Mouse (Mus musculus): ENCODE data around the gene Lrcol1. TPM values are rescaled to one million over a fixed set of nuclear protein-coding genes. Genes with fewer than 3 reads are reported as not detected.

Lrcol1 gene
- not detected in 2 replicates for polyA plus RNA-seq (2015; fragmentation: Nextera tagmentation; extraction: Ambion mirVana)

- 82% methylated on average over 4 of the region's 4 CpGs for WGBS
- H3K4me1 ChIP-seq (replicated peaks; ENCODE audit: control insufficient read depth, insufficient read depth, low read length) = peaks cover 5% of the 10 kb centered on the region; the same call in 1 of the 2 replicates
- no peak within 1 kb of the TSS for H3K9ac ChIP-seq (replicated peaks; ENCODE audit: low read depth, low read length)
- no peak within 1 kb of the TSS for H3K4me2 ChIP-seq (ENCODE audit: low read length)
- no peak for ATAC-seq
- no peaks in the 10 kb centered on the region for H3K9me3 ChIP-seq (ENCODE audit: control insufficient read depth, low read length)
- 0 out of 2 replicates have a peak, but pooled peaks cover 3% of the 10 kb centered on the region for H3K27me3 ChIP-seq (replicated peaks; ENCODE audit: control insufficient read depth, insufficient read depth, low read length)
- no peaks in the 10 kb centered on the region for H3K36me3 ChIP-seq (ENCODE audit: control insufficient read depth, insufficient read depth)
- no peak within 1 kb of the TSS for H3K4me3 ChIP-seq (replicated peaks; ENCODE audit: low read length)
- no peak within 1 kb of the TSS for H3K27ac ChIP-seq (ENCODE audit: low read length)
These were observed at the start of gene Lrcol1 for GRCm38 (mm10) chr5:110344524-110344923. TSS of gene Lrcol1 (plus strand) at chr5:110344730.

- H3K27ac ChIP-seq (ENCODE audit: low read length) = no peak overlapping the region
- no peaks in the 10 kb centered on the region for H3K9me3 ChIP-seq (ENCODE audit: control insufficient read depth, low read length)
- no peak overlapping the region for H3K4me3 ChIP-seq (replicated peaks; ENCODE audit: low read length)
- H3K4me2 ChIP-seq (ENCODE audit: low read length) = no peak overlapping the region
- no peaks in the 10 kb centered on the region for H3K36me3 ChIP-seq (ENCODE audit: control insufficient read depth, insufficient read depth)
- H3K27me3 ChIP-seq (replicated peaks; ENCODE audit: control insufficient read depth, insufficient read depth, low read length) = no peaks in the 10 kb centered on the region
- WGBS = 85% methylated on average over 1 of the region's 1 CpGs
- no peaks in the 10 kb centered on the region for H3K4me1 ChIP-seq (replicated peaks; ENCODE audit: control insufficient read depth, insufficient read depth, low read length)
- no peak for ATAC-seq
- H3K9ac ChIP-seq (replicated peaks; ENCODE audit: low read depth, low read length) = no peak overlapping the region
These were observed 47.9 kb upstream of the Lrcol1 start for GRCm38 (mm10) chr5:110296637-110297036.

GRCm38 (mm10) chr5:110300591-110300990 is 43.9 kb upstream of the Lrcol1 start:
- peaks cover 4% of the 10 kb centered on the region; the same call in 1 of the 2 replicates for H3K36me3 ChIP-seq (ENCODE audit: control insufficient read depth, insufficient read depth)
- no peaks in the 10 kb centered on the region for H3K4me1 ChIP-seq (replicated peaks; ENCODE audit: control insufficient read depth, insufficient read depth, low read length)
- no peak overlapping the region for H3K4me2 ChIP-seq (ENCODE audit: low read length)
- H3K27ac ChIP-seq (ENCODE audit: low read length) = no peak overlapping the region
- H3K27me3 ChIP-seq (replicated peaks; ENCODE audit: control insufficient read depth, insufficient read depth, low read length) = no peaks in the 10 kb centered on the region
- 99% methylated on average over 2 of the region's 2 CpGs for WGBS
- H3K9ac ChIP-seq (replicated peaks; ENCODE audit: low read depth, low read length) = no peak overlapping the region
- H3K9me3 ChIP-seq (ENCODE audit: control insufficient read depth, low read length) = no peaks in the 10 kb centered on the region
- ATAC-seq = no peak
- H3K4me3 ChIP-seq (replicated peaks; ENCODE audit: low read length) = no peak overlapping the region

GRCm38 (mm10) chr5:110308861-110309260 is 35.7 kb upstream of the Lrcol1 start:
- Histone ChIP-seq H3K4me1 (replicated peaks; ENCODE audit: control insufficient read depth, insufficient read depth, low read length) (no peaks in the 10 kb centered on the region), H3K27me3 (replicated peaks; ENCODE audit: control insufficient read depth, insufficient read depth, low read length) (no peaks in the 10 kb centered on the region), H3K4me2 (ENCODE audit: low read length) (no peak overlapping the region), H3K9ac (replicated peaks; ENCODE audit: low read depth, low read length) (no peak overlapping the region), H3K4me3 (replicated peaks; ENCODE audit: low read length) (no peak overlapping the region), H3K27ac (ENCODE audit: low read length) (no peak overlapping the region), H3K36me3 (ENCODE audit: control insufficient read depth, insufficient read depth) (0 out of 2 replicates have a peak, but pooled peaks cover 6% of the 10 kb centered on the region), H3K9me3 (ENCODE audit: control insufficient read depth, low read length) (no peaks in the 10 kb centered on the region)
- 93% methylated on average over 7 of the region's 7 CpGs for WGBS
- ATAC-seq = no peak

- Histone ChIP-seq H3K27me3 (replicated peaks; ENCODE audit: control insufficient read depth, insufficient read depth, low read length) (no peaks in the 10 kb centered on the region), H3K36me3 (ENCODE audit: control insufficient read depth, insufficient read depth) (0 out of 2 replicates have a peak, but pooled peaks cover 4% of the 10 kb centered on the region), H3K4me1 (replicated peaks; ENCODE audit: control insufficient read depth, insufficient read depth, low read length) (no peaks in the 10 kb centered on the region), H3K9me3 (ENCODE audit: control insufficient read depth, low read length) (no peaks in the 10 kb centered on the region), H3K4me2 (ENCODE audit: low read length) (no peak overlapping the region), H3K27ac (ENCODE audit: low read length) (no peak overlapping the region), H3K4me3 (replicated peaks; ENCODE audit: low read length) (no peak overlapping the region), H3K9ac (replicated peaks; ENCODE audit: low read depth, low read length) (no peak overlapping the region)
- ATAC-seq = no peak
- 80% methylated on average over 3 of the region's 3 CpGs for WGBS
These were observed 31.4 kb upstream of the Lrcol1 start for GRCm38 (mm10) chr5:110313127-110313526.

GRCm38 (mm10) chr5:110330508-110330907 is 14.0 kb upstream of the Lrcol1 start:
- ATAC-seq = no peak
- Histone ChIP-seq H3K4me2 (ENCODE audit: low read length) (no peak overlapping the region), H3K27me3 (replicated peaks; ENCODE audit: control insufficient read depth, insufficient read depth, low read length) (no peaks in the 10 kb centered on the region), H3K27ac (ENCODE audit: low read length) (no peak overlapping the region), H3K4me3 (replicated peaks; ENCODE audit: low read length) (no peak overlapping the region), H3K9ac (replicated peaks; ENCODE audit: low read depth, low read length) (no peak overlapping the region), H3K9me3 (ENCODE audit: control insufficient read depth, low read length) (no peaks in the 10 kb centered on the region), H3K36me3 (ENCODE audit: control insufficient read depth, insufficient read depth) (peaks cover 2% of the 10 kb centered on the region; the same call in 1 of the 2 replicates), H3K4me1 (replicated peaks; ENCODE audit: control insufficient read depth, insufficient read depth, low read length) (no peaks in the 10 kb centered on the region)
- WGBS = 91% methylated on average over 3 of the region's 3 CpGs

GRCm38 (mm10) chr5:110338792-110339191 is 5.7 kb upstream of the Lrcol1 start:
- no peak overlapping the region for H3K4me2 ChIP-seq (ENCODE audit: low read length)
- H3K4me3 ChIP-seq (replicated peaks; ENCODE audit: low read length) = no peak overlapping the region
- H3K27ac ChIP-seq (ENCODE audit: low read length) = no peak overlapping the region
- peaks cover 5% of the 10 kb centered on the region; the same call in 1 of the 2 replicates for H3K4me1 ChIP-seq (replicated peaks; ENCODE audit: control insufficient read depth, insufficient read depth, low read length)
- WGBS = 95% methylated on average over 2 of the region's 2 CpGs
- 0 out of 2 replicates have a peak, but pooled peaks cover 3% of the 10 kb centered on the region for H3K27me3 ChIP-seq (replicated peaks; ENCODE audit: control insufficient read depth, insufficient read depth, low read length)
- ATAC-seq = no peak
- no peak overlapping the region for H3K9ac ChIP-seq (replicated peaks; ENCODE audit: low read depth, low read length)
- no peaks in the 10 kb centered on the region for H3K36me3 ChIP-seq (ENCODE audit: control insufficient read depth, insufficient read depth)
- no peaks in the 10 kb centered on the region for H3K9me3 ChIP-seq (ENCODE audit: control insufficient read depth, low read length)

- H3K4me1 ChIP-seq (replicated peaks; ENCODE audit: control insufficient read depth, insufficient read depth, low read length) = peaks cover 5% of the 10 kb centered on the region; the same call in 1 of the 2 replicates
- no peaks in the 10 kb centered on the region for H3K36me3 ChIP-seq (ENCODE audit: control insufficient read depth, insufficient read depth)
- 1% methylated on average over 43 of the region's 43 CpGs for WGBS
- H3K27me3 ChIP-seq (replicated peaks; ENCODE audit: control insufficient read depth, insufficient read depth, low read length) = 0 out of 2 replicates have a peak, but pooled peaks cover 3% of the 10 kb centered on the region
- H3K9me3 ChIP-seq (ENCODE audit: control insufficient read depth, low read length) = no peaks in the 10 kb centered on the region
- peak; percentile 74 for ATAC-seq
- H3K9ac ChIP-seq (replicated peaks; ENCODE audit: low read depth, low read length) = peak within 1 kb of the TSS; percentile 72
- no peak within 1 kb of the TSS for H3K27ac ChIP-seq (ENCODE audit: low read length)
- H3K4me2 ChIP-seq (ENCODE audit: low read length) = peak within 1 kb of the TSS; percentile 94
- H3K4me3 ChIP-seq (replicated peaks; ENCODE audit: low read length) = peak within 1 kb of the TSS; percentile 53
These were observed 1.8 kb upstream of the Lrcol1 start, which contains the start of gene P2rx2 for GRCm38 (mm10) chr5:110342648-110343284. TSS of gene P2rx2 (minus strand) at chr5:110343212.

GRCm38 (mm10) chr5:110345553-110345952 is 1.0 kb downstream of the Lrcol1 start:
- H3K4me3 ChIP-seq (replicated peaks; ENCODE audit: low read length) = no peak overlapping the region
- peaks cover 5% of the 10 kb centered on the region; the same call in 1 of the 2 replicates for H3K4me1 ChIP-seq (replicated peaks; ENCODE audit: control insufficient read depth, insufficient read depth, low read length)
- no peaks in the 10 kb centered on the region for H3K9me3 ChIP-seq (ENCODE audit: control insufficient read depth, low read length)
- 92% methylated on average over 4 of the region's 4 CpGs for WGBS
- 0 out of 2 replicates have a peak, but pooled peaks cover 3% of the 10 kb centered on the region for H3K27me3 ChIP-seq (replicated peaks; ENCODE audit: control insufficient read depth, insufficient read depth, low read length)
- no peaks in the 10 kb centered on the region for H3K36me3 ChIP-seq (ENCODE audit: control insufficient read depth, insufficient read depth)
- no peak overlapping the region for H3K27ac ChIP-seq (ENCODE audit: low read length)
- ATAC-seq = no peak
- no peak overlapping the region for H3K9ac ChIP-seq (replicated peaks; ENCODE audit: low read depth, low read length)
- no peak overlapping the region for H3K4me2 ChIP-seq (ENCODE audit: low read length)
